Mouse (Mus musculus) bone marrow, adult 2 months (tissue): ENCODE measurements around the gene Nfia.

Experiments
- CTCF ChIP-seq: fragments of 200-500 bp; IDR thresholded peaks from 2 replicates; pipeline ENCODE4 v1.5.1; 2011; ENCODE audit warnings: low read length, control low read depth; ENCODE audit not compliant: control insufficient read depth, insufficient read depth
- POLR2A ChIP-seq: fragments of 200-500 bp; IDR thresholded peaks from 2 replicates; pipeline ENCODE4 v1.6.1; 2011; ENCODE audit warnings: low read depth, mild to moderate bottlenecking, control low read depth, low read length, borderline replicate concordance; ENCODE audit not compliant: control insufficient read depth

GRCm38 (mm10) chr4:98057246-98057645 lies 284.7 kb downstream of the Nfia start:
- TF ChIP-seq POLR2A (no peak), CTCF (no peak)
